Mouse (Mus musculus): ENCODE results near the gene Prpf40b.

DNA sequence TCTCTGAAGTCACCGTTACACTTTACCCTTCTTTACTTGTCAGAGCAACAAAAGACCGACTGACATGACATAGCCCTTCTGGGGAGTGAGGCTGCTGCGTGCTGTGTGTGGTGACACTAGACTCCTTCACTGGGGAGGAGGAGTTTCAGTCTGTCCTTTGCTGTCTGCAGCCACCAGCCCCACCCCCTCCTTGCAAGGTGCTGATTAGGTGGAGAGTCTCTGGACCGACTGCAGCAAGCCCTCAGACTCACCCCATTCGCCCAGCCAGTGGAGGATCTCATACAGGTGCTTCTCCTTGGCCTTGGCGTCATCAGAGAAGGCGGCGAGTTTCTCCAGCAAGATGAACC is 9.7 kb upstream of the Prpf40b start:
- TF ChIP-seq CTCF (conservative IDR thresholded peaks at IDR 0.05; ENCODE audit: low read length) = no peak
- TF ChIP-seq NANOG (IDR thresholded peaks at IDR 0.05; ENCODE audit: borderline replicate concordance, low read length) = no peak

Data from E14TG2a.4 (cell line).